Mouse (Mus musculus): ENCODE measurements around the gene Aipl1. TPM values are rescaled to one million over a fixed set of nuclear protein-coding genes. Genes with fewer than 3 reads are reported as not detected.

Aipl1 gene
- polyA plus RNA-seq, 1 experiment from 2014 or later = 0.21 TPM

DNA sequence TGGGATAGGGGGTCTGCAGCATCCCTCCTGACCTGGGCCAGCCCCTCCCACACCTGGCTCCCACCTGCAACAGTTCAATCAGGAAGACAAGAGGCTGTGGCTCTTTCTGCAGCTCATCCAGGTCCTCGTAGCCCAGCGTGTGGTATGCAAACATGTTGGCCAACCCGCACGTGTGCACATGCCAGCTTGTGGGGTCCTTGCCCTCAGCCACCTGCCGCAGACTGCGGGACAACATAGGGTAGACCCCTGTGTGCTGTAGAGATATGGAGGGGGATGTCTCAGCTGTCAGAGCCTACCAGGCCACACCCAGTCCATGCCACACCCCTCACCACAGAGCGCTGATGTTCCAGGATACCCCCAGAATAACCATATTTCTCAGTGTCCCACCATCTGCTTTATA is 6.0 kb downstream of the Aipl1 start:
- H3K4me3 ChIP-seq (replicated peaks) = no peak overlapping the region
- no peak overlapping the region for H3K27ac ChIP-seq
- H3K27me3 ChIP-seq = peaks cover 23% of the 10 kb centered on the region
- no peak overlapping the region for H3K4me2 ChIP-seq
- no peak for ATAC-seq (ENCODE audit: low read depth)
- DNase-seq = no peak
- H3K36me3 ChIP-seq = no peaks in the 10 kb centered on the region
- no peak overlapping the region for H3K9ac ChIP-seq
- no peaks in the 10 kb centered on the region for H3K9me3 ChIP-seq (replicated peaks)
- 0 out of 2 replicates have a peak, but pooled peaks cover 2% of the 10 kb centered on the region for H3K4me1 ChIP-seq (replicated peaks)
- 67% methylated on average over 7 of the region's 7 CpGs for WGBS (ENCODE audit: insufficient replicate concordance)

GRCm38 (mm10) chr11:72029143-72029542 is 8.2 kb downstream of the Aipl1 start:
- DNase-seq = no peak
- H3K4me2 ChIP-seq = no peak overlapping the region

GRCm38 (mm10) chr11:72027836-72028235 is 9.5 kb downstream of the Aipl1 start:
- H3K4me2 ChIP-seq = no peak overlapping the region
- peak; percentile 41; the same call in 1 of the 2 replicates for ATAC-seq (ENCODE audit: low read depth)
- DNase-seq = no peak
- H3K4me1 ChIP-seq (replicated peaks) = peaks cover 7% of the 10 kb centered on the region; the same call in 1 of the 2 replicates
- H3K27ac ChIP-seq = no peak overlapping the region
- no peaks in the 10 kb centered on the region for H3K9me3 ChIP-seq (replicated peaks)
- H3K9ac ChIP-seq = no peak overlapping the region
- 72% methylated on average over 9 of the region's 9 CpGs for WGBS (ENCODE audit: insufficient replicate concordance)
- no peaks in the 10 kb centered on the region for H3K36me3 ChIP-seq
- H3K27me3 ChIP-seq = peaks cover 23% of the 10 kb centered on the region
- no peak overlapping the region for H3K4me3 ChIP-seq (replicated peaks)

More at GRCm38 (mm10) chr11:72029143-72029542, 8.2 kb downstream of the Aipl1 start:
- H3K4me3 ChIP-seq (replicated peaks) = no peak overlapping the region
- no peaks in the 10 kb centered on the region for H3K9me3 ChIP-seq (replicated peaks)
- H3K27ac ChIP-seq = no peak overlapping the region
- peaks cover 23% of the 10 kb centered on the region for H3K27me3 ChIP-seq
- 22% methylated on average over 23 of the region's 23 CpGs for WGBS (ENCODE audit: insufficient replicate concordance)
- no peak overlapping the region for H3K9ac ChIP-seq
- ATAC-seq (ENCODE audit: low read depth) = no peak
- no peaks in the 10 kb centered on the region for H3K36me3 ChIP-seq
- H3K4me1 ChIP-seq (replicated peaks) = no peaks in the 10 kb centered on the region

DNA sequence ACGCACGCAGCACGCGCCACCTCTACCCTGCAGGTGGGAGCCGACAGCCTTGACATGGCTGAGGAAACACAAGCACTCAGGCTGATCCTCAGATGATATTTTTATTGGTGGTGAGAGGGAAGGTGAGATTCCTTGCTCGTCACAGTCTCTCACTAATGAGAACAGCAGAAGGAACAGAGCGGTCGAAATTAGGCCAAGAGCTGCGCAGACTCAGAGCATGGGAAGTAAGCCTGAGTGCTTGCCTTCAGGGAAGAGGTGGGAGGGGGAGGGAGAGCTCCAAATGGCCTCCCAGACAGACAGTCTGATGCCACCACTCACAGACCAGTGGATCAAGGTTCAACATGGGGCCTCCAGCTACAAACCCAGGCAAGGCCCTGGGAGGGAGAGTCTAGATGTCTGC is 10.8 kb downstream of the Aipl1 start:
- DNase-seq (no peak), ATAC-seq (ENCODE audit: low read depth) (no peak)
- Histone ChIP-seq H3K27ac (no peak overlapping the region), H3K36me3 (no peaks in the 10 kb centered on the region), H3K4me1 (replicated peaks) (peaks cover 7% of the 10 kb centered on the region), H3K4me2 (no peak overlapping the region), H3K9me3 (replicated peaks) (no peaks in the 10 kb centered on the region), H3K9ac (no peak overlapping the region), H3K4me3 (replicated peaks) (no peak overlapping the region), H3K27me3 (peaks cover 23% of the 10 kb centered on the region)
- WGBS (ENCODE audit: insufficient replicate concordance) = 77% methylated on average over 9 of the region's 9 CpGs

- no peak for DNase-seq
Measured at GRCm38 (mm10) chr11:72025843-72026242, 11.5 kb downstream of the Aipl1 start.

GRCm38 (mm10) chr11:72024193-72024781 is 13.0 kb downstream of the Aipl1 start:
- H3K4me3 ChIP-seq (replicated peaks) = no peak overlapping the region
- no peak overlapping the region for H3K27ac ChIP-seq
- H3K4me1 ChIP-seq (replicated peaks) = peaks cover 18% of the 10 kb centered on the region
- no peak overlapping the region for H3K9ac ChIP-seq
- DNase-seq (no peak), ATAC-seq (ENCODE audit: low read depth) (no peak)
- H3K36me3 ChIP-seq = no peaks in the 10 kb centered on the region
- no peaks in the 10 kb centered on the region for H3K9me3 ChIP-seq (replicated peaks)
- WGBS (ENCODE audit: insufficient replicate concordance) = 33% methylated on average over 5 of the region's 5 CpGs
- peaks cover 10% of the 10 kb centered on the region for H3K27me3 ChIP-seq
- no peak overlapping the region for H3K4me2 ChIP-seq

More at GRCm38 (mm10) chr11:72025843-72026242, 11.5 kb downstream of the Aipl1 start:
- H3K27ac ChIP-seq = no peak overlapping the region
- H3K4me1 ChIP-seq (replicated peaks) = peaks cover 13% of the 10 kb centered on the region
- H3K27me3 ChIP-seq = peaks cover 23% of the 10 kb centered on the region
- no peaks in the 10 kb centered on the region for H3K9me3 ChIP-seq (replicated peaks)
- H3K4me2 ChIP-seq = no peak overlapping the region
- ATAC-seq (ENCODE audit: low read depth) = no peak
- 18% methylated on average over 5 of the region's 5 CpGs for WGBS (ENCODE audit: insufficient replicate concordance)
- H3K9ac ChIP-seq = no peak overlapping the region
- no peaks in the 10 kb centered on the region for H3K36me3 ChIP-seq
- H3K4me3 ChIP-seq (replicated peaks) = no peak overlapping the region

DNA sequence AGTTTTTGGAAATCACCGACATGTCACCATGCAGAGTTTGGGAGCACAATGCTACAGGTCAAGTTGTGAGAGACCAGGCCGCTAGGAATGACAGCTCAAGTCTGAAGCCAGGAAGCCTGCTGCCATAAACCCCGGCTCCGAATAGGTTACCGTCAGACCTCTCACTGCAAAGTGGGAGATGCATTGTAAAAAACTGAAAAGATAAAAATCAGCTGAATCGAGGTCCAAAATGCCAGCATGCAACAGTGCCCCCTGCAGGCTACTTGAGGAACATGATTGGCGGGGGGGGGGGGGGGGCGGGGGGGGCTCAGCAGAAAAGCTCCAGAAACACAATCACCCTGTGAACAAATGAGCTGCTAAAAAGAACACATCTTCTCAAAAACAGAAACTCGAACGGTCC is 13.7 kb downstream of the Aipl1 start:
- Histone ChIP-seq H3K27ac (no peak overlapping the region), H3K9ac (no peak overlapping the region), H3K4me3 (replicated peaks) (no peak overlapping the region), H3K4me2 (no peak overlapping the region), H3K4me1 (replicated peaks) (peaks cover 18% of the 10 kb centered on the region), H3K36me3 (no peaks in the 10 kb centered on the region), H3K27me3 (peaks cover 3% of the 10 kb centered on the region; the same call in 1 of the 2 replicates), H3K9me3 (replicated peaks) (no peaks in the 10 kb centered on the region)
- WGBS (ENCODE audit: insufficient replicate concordance) = 28% methylated on average over 10 of the region's 10 CpGs
- DNase-seq (no peak), ATAC-seq (ENCODE audit: low read depth) (no peak)

GRCm38 (mm10) chr11:72022827-72023226 is 14.5 kb downstream of the Aipl1 start:
- ATAC-seq (ENCODE audit: low read depth) = no peak

GRCm38 (mm10) chr11:72021015-72021414 is 16.3 kb downstream of the Aipl1 start:
- Histone ChIP-seq H3K27ac (no peak overlapping the region), H3K9ac (no peak overlapping the region), H3K4me3 (replicated peaks) (no peak overlapping the region), H3K36me3 (no peaks in the 10 kb centered on the region), H3K9me3 (replicated peaks) (no peaks in the 10 kb centered on the region), H3K27me3 (no peaks in the 10 kb centered on the region), H3K4me2 (no peak overlapping the region; the same call in 1 of the 2 replicates), H3K4me1 (replicated peaks) (peaks cover 18% of the 10 kb centered on the region)
- DNase-seq = no peak
- ATAC-seq (ENCODE audit: low read depth) = peak; percentile 86
- whole genome bisulfite sequencing (ENCODE audit: insufficient replicate concordance) = 19% methylated on average over 4 of the region's 4 CpGs

More at GRCm38 (mm10) chr11:72022827-72023226, 14.5 kb downstream of the Aipl1 start:
- Histone ChIP-seq H3K9me3 (replicated peaks) (no peaks in the 10 kb centered on the region), H3K4me2 (no peak overlapping the region), H3K27ac (no peak overlapping the region), H3K9ac (no peak overlapping the region), H3K36me3 (no peaks in the 10 kb centered on the region), H3K4me1 (replicated peaks) (peaks cover 18% of the 10 kb centered on the region), H3K4me3 (replicated peaks) (no peak overlapping the region), H3K27me3 (0 out of 2 replicates have a peak, but pooled peaks cover under 1% of the 10 kb centered on the region)
- DNase-seq = no peak
- 65% methylated on average over 6 of the region's 6 CpGs for WGBS (ENCODE audit: insufficient replicate concordance)

DNA sequence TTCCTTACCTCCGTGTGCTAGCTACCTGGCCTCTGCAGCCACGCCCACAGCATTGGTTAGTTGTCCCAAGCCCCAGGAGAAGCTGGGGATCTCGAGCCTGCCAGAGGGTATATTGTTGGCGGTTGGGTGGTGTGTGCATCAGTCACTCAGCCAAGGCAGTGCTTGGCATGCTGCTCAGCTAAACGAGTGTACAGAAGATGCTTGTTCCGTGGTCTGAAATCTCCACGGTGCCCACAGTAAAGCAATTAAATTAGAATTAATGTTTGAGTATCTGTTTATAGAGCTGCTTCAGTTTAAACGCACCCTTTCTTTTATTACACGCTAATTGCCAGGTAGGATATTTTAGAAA is 20.1 kb downstream of the Aipl1 start:
- WGBS (ENCODE audit: insufficient replicate concordance) = 58% methylated on average over 9 of the region's 9 CpGs
- H3K27ac ChIP-seq = no peak overlapping the region
- peaks cover 11% of the 10 kb centered on the region for H3K4me1 ChIP-seq (replicated peaks)
- no peak overlapping the region for H3K4me3 ChIP-seq (replicated peaks)
- H3K9me3 ChIP-seq (replicated peaks) = no peaks in the 10 kb centered on the region
- no peaks in the 10 kb centered on the region for H3K36me3 ChIP-seq
- H3K9ac ChIP-seq = no peak overlapping the region
- no peak for ATAC-seq (ENCODE audit: low read depth)
- H3K27me3 ChIP-seq = no peaks in the 10 kb centered on the region
- DNase-seq = no peak
- H3K4me2 ChIP-seq = no peak overlapping the region

DNA sequence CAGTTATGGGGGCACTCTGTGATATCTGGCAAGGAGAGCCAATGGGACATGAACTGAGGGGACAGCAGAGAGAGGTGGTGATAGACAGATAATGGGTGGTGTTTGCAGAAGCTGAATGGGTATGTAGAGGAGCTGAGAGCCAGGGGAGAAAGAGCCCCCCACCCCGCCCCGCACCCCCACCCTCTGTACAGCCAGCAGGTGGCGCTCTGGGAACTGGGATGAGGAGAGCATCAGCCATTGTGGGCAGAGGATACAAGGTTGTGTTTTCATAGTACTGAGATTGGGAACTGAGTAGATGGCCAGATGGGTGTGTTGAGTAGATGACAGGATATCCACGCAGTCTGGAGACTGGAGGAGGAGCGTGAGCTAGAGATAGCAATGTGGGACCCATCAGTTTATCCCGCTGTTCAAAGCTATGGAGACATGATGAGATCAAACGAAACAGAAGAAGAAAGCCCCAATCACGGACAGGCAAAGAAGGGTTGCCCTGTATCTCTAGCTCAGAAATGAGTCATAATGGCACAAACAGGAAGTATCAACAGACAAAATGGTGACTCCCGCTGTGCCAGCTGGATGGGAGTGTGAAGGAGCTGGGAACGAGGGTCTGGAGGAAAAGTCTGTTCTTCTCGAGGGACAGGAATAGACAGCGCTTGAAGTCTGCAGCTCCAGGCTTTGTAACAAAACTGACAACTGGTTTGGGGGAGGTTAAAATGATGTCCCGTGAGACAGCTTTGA is 20.6 kb downstream of the Aipl1 start:
- H3K27me3 ChIP-seq = no peaks in the 10 kb centered on the region
- ATAC-seq (ENCODE audit: low read depth) (no peak), DNase-seq (no peak)
- no peaks in the 10 kb centered on the region for H3K9me3 ChIP-seq (replicated peaks)
- no peak overlapping the region for H3K27ac ChIP-seq
- H3K36me3 ChIP-seq = no peaks in the 10 kb centered on the region
- no peak overlapping the region for H3K9ac ChIP-seq
- H3K4me1 ChIP-seq (replicated peaks) = peaks cover 11% of the 10 kb centered on the region
- 58% methylated on average over 13 of the region's 13 CpGs for whole genome bisulfite sequencing (ENCODE audit: insufficient replicate concordance)
- H3K4me3 ChIP-seq (replicated peaks) = no peak overlapping the region
- no peak overlapping the region for H3K4me2 ChIP-seq

DNA sequence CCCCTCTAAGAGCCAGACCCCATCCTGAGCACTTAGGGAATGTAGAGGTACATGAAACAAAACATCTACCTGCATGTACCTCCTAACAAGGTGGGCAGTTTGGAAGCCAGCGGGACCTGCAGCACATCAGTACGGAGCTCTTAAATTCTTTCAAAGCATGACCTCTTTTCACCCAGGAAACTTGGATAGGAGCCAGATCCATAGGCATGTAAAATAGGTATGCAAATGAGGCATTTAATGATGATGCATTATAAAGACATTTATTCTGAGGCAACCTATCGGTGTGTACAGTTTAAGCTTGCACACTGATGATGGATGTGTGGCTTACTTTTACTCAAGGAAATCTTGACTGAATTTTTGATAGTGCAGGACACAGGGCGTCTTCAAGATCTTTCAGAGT is 22.6 kb downstream of the Aipl1 start:
- no peaks in the 10 kb centered on the region for H3K27me3 ChIP-seq
- WGBS (ENCODE audit: insufficient replicate concordance) = 72% methylated on average over 4 of the region's 4 CpGs
- H3K9me3 ChIP-seq (replicated peaks) = no peaks in the 10 kb centered on the region
- no peaks in the 10 kb centered on the region for H3K36me3 ChIP-seq
- no peak overlapping the region for H3K27ac ChIP-seq
- H3K9ac ChIP-seq = no peak overlapping the region
- H3K4me2 ChIP-seq = no peak overlapping the region
- no peak overlapping the region for H3K4me3 ChIP-seq (replicated peaks)
- H3K4me1 ChIP-seq (replicated peaks) = peaks cover 4% of the 10 kb centered on the region
- ATAC-seq (ENCODE audit: low read depth) = no peak
- DNase-seq = no peak
